Mouse (Mus musculus): ENCODE measurements around the gene Rgs7bp. TPM values are rescaled to one million over a fixed set of nuclear protein-coding genes. Genes with fewer than 3 reads are reported as not detected.
"Not testable (repeated sequence)": the region's sequence is repeated elsewhere in the genome, so short reads cannot be mapped to it uniquely, and the experiment has no call there.

The Rgs7bp gene
- total and polyA plus RNA-seq, 2 experiments from 2014 or later, result 11.6 to 18.5 TPM

GRCm38 (mm10) chr13:104931635-104932532 is 122.8 kb downstream of the Rgs7bp start:
- H3K27me3 ChIP-seq (ENCODE audit: insufficient read depth, low read length), result no peaks in the 10 kb centered on the region
- WGBS, result 80% methylated on average over 6 of the region's 6 CpGs
- ATAC-seq, result no peak

GRCm38 (mm10) chr13:104930814-104931213 is 123.9 kb downstream of the Rgs7bp start:
- no peaks in the 10 kb centered on the region for H3K9me3 ChIP-seq (ENCODE audit: low read length)
- no peak overlapping the region for H3K9ac ChIP-seq (replicated peaks; ENCODE audit: low read length)
- ATAC-seq (no peak), DNase-seq (ENCODE audit: low spot score) (peak; percentile 7)
- H3K27ac ChIP-seq, result no peak overlapping the region
- H3K4me3 ChIP-seq (ENCODE audit: low read length), result no peak overlapping the region
- H3K27me3 ChIP-seq (ENCODE audit: insufficient read depth, low read length), result no peaks in the 10 kb centered on the region
- WGBS, result 59% methylated on average over 3 of the region's 3 CpGs
- H3K4me2 ChIP-seq (ENCODE audit: low read depth, low read length), result no peak overlapping the region
- no peak for TF ChIP-seq CTCF (IDR thresholded peaks at IDR 0.05; ENCODE audit: low read depth)
- no peaks in the 10 kb centered on the region for H3K4me1 ChIP-seq (ENCODE audit: insufficient read depth, low read length)
- no peaks in the 10 kb centered on the region for H3K36me3 ChIP-seq (ENCODE audit: insufficient read depth, low read length)

More at GRCm38 (mm10) chr13:104931635-104932532, 122.8 kb downstream of the Rgs7bp start:
- DNase-seq (ENCODE audit: low spot score), result no peak
- Histone ChIP-seq H3K4me1 (ENCODE audit: insufficient read depth, low read length) (no peaks in the 10 kb centered on the region), H3K4me2 (ENCODE audit: low read depth, low read length) (no peak overlapping the region), H3K4me3 (ENCODE audit: low read length) (no peak overlapping the region), H3K9me3 (ENCODE audit: low read length) (no peaks in the 10 kb centered on the region), H3K9ac (replicated peaks; ENCODE audit: low read length) (no peak overlapping the region), H3K36me3 (ENCODE audit: insufficient read depth, low read length) (no peaks in the 10 kb centered on the region), H3K27ac (no peak overlapping the region)
- no peak for TF ChIP-seq CTCF (IDR thresholded peaks at IDR 0.05; ENCODE audit: low read depth)

- ATAC-seq, result no peak
- H3K4me3 ChIP-seq (ENCODE audit: low read length), result no peak overlapping the region
- no peaks in the 10 kb centered on the region for H3K9me3 ChIP-seq (ENCODE audit: low read length)
- no peak overlapping the region for H3K27ac ChIP-seq
- H3K9ac ChIP-seq (replicated peaks; ENCODE audit: low read length), result no peak overlapping the region
- no peak for DNase-seq (ENCODE audit: low spot score)
- H3K4me2 ChIP-seq (ENCODE audit: low read depth, low read length), result no peak overlapping the region
- no peaks in the 10 kb centered on the region for H3K4me1 ChIP-seq (ENCODE audit: insufficient read depth, low read length)
- WGBS, result 85% methylated on average over 16 of the region's 16 CpGs
- no peaks in the 10 kb centered on the region for H3K27me3 ChIP-seq (ENCODE audit: insufficient read depth, low read length)
- TF ChIP-seq CTCF (IDR thresholded peaks at IDR 0.05; ENCODE audit: low read depth), result peak; percentile 65
- no peaks in the 10 kb centered on the region for H3K36me3 ChIP-seq (ENCODE audit: insufficient read depth, low read length)
These were observed 136.1 kb downstream of the Rgs7bp start for GRCm38 (mm10) chr13:104918663-104919062.

GRCm38 (mm10) chr13:104916771-104917170 is 138.0 kb downstream of the Rgs7bp start:
- H3K27me3 ChIP-seq (ENCODE audit: insufficient read depth, low read length); H3K4me1 ChIP-seq (ENCODE audit: insufficient read depth, low read length); H3K9me3 ChIP-seq (ENCODE audit: low read length); H3K4me3 ChIP-seq (ENCODE audit: low read length); H3K4me2 ChIP-seq (ENCODE audit: low read depth, low read length); DNase-seq (ENCODE audit: low spot score); ATAC-seq; H3K36me3 ChIP-seq (ENCODE audit: insufficient read depth, low read length); H3K27ac ChIP-seq; H3K9ac ChIP-seq (replicated peaks; ENCODE audit: low read length): not testable (repeated sequence)
- WGBS, result 77% methylated on average over 6 of the region's 6 CpGs

- H3K9me3 ChIP-seq (ENCODE audit: low read length), result no peaks in the 10 kb centered on the region
- no peak for DNase-seq (ENCODE audit: low spot score)
- H3K27ac ChIP-seq, result no peak overlapping the region
- ATAC-seq, result no peak
- H3K4me3 ChIP-seq (ENCODE audit: low read length), result no peak overlapping the region
- no peaks in the 10 kb centered on the region for H3K27me3 ChIP-seq (ENCODE audit: insufficient read depth, low read length)
- no peak overlapping the region for H3K9ac ChIP-seq (replicated peaks; ENCODE audit: low read length)
- no peaks in the 10 kb centered on the region for H3K36me3 ChIP-seq (ENCODE audit: insufficient read depth, low read length)
- no peak for TF ChIP-seq CTCF (IDR thresholded peaks at IDR 0.05; ENCODE audit: low read depth)
- 87% methylated on average over 2 of the region's 2 CpGs for WGBS
- H3K4me1 ChIP-seq (ENCODE audit: insufficient read depth, low read length), result no peaks in the 10 kb centered on the region
- no peak overlapping the region for H3K4me2 ChIP-seq (ENCODE audit: low read depth, low read length)
These were observed 138.6 kb downstream of the Rgs7bp start for GRCm38 (mm10) chr13:104916106-104916505.

GRCm38 (mm10) chr13:104914288-104914895 is 140.3 kb downstream of the Rgs7bp start:
- no peak overlapping the region for H3K27ac ChIP-seq
- H3K4me2 ChIP-seq (ENCODE audit: low read depth, low read length), result peak overlapping the region; percentile 7
- ATAC-seq (peak; percentile 38), DNase-seq (ENCODE audit: low spot score) (peak; percentile 10)
- no peaks in the 10 kb centered on the region for H3K9me3 ChIP-seq (ENCODE audit: low read length)
- no peaks in the 10 kb centered on the region for H3K36me3 ChIP-seq (ENCODE audit: insufficient read depth, low read length)
- WGBS, result 68% methylated on average over 17 of the region's 17 CpGs
- no peaks in the 10 kb centered on the region for H3K4me1 ChIP-seq (ENCODE audit: insufficient read depth, low read length)
- no peak overlapping the region for H3K9ac ChIP-seq (replicated peaks; ENCODE audit: low read length)
- no peaks in the 10 kb centered on the region for H3K27me3 ChIP-seq (ENCODE audit: insufficient read depth, low read length)
- TF ChIP-seq CTCF (IDR thresholded peaks at IDR 0.05; ENCODE audit: low read depth), result no peak
- H3K4me3 ChIP-seq (ENCODE audit: low read length), result no peak overlapping the region

GRCm38 (mm10) chr13:104911626-104912025 is 143.1 kb downstream of the Rgs7bp start:
- H3K27ac ChIP-seq; H3K9ac ChIP-seq (replicated peaks; ENCODE audit: low read length); H3K9me3 ChIP-seq (ENCODE audit: low read length); H3K4me1 ChIP-seq (ENCODE audit: insufficient read depth, low read length); H3K4me2 ChIP-seq (ENCODE audit: low read depth, low read length); ATAC-seq; H3K4me3 ChIP-seq (ENCODE audit: low read length); H3K36me3 ChIP-seq (ENCODE audit: insufficient read depth, low read length); H3K27me3 ChIP-seq (ENCODE audit: insufficient read depth, low read length); DNase-seq (ENCODE audit: low spot score): not testable (repeated sequence)
- 35% methylated on average over 5 of the region's 5 CpGs for WGBS

GRCm38 (mm10) chr13:104911006-104911405 is 143.7 kb downstream of the Rgs7bp start:
- not testable (repeated sequence) for H3K36me3 ChIP-seq (ENCODE audit: insufficient read depth, low read length); H3K9me3 ChIP-seq (ENCODE audit: low read length); H3K4me3 ChIP-seq (ENCODE audit: low read length); H3K4me1 ChIP-seq (ENCODE audit: insufficient read depth, low read length); H3K4me2 ChIP-seq (ENCODE audit: low read depth, low read length); DNase-seq (ENCODE audit: low spot score); ATAC-seq; H3K27me3 ChIP-seq (ENCODE audit: insufficient read depth, low read length); H3K27ac ChIP-seq; H3K9ac ChIP-seq (replicated peaks; ENCODE audit: low read length)
- 85% methylated on average over 1 of the region's 1 CpGs for WGBS

Measured in hindbrain, postnatal 0 days (tissue).